Mouse (Mus musculus) ES-CJ7 (cell line): ENCODE measurements around the gene Yipf4.

Experiments used
- DNase-seq: peaks from one replicate; pipeline ENCODE4 v3.0.0; 2011; ENCODE audit warnings: low read depth, low spot score

Gene Yipf4

DNA sequence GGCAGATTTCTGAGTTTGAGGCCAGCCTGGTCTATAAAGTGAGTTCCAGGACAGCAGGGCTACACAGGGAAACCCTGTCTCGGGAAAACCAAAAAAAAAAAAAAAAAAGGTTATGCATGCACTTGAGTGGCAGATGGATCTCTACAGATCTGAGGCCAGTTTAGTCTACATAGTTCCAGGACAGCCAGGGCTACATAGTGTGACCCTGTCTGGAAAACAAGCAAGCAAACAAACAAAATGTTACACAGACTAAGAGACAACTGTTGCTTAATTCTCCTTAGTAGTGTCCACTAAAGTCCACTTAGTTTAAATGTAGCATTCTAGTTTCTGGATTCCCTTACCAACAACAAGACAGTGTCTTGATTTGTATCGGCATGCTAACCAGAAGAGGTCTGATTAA lies 36.8 kb downstream of the Yipf4 start:
- no peak for DNase-seq

DNA sequence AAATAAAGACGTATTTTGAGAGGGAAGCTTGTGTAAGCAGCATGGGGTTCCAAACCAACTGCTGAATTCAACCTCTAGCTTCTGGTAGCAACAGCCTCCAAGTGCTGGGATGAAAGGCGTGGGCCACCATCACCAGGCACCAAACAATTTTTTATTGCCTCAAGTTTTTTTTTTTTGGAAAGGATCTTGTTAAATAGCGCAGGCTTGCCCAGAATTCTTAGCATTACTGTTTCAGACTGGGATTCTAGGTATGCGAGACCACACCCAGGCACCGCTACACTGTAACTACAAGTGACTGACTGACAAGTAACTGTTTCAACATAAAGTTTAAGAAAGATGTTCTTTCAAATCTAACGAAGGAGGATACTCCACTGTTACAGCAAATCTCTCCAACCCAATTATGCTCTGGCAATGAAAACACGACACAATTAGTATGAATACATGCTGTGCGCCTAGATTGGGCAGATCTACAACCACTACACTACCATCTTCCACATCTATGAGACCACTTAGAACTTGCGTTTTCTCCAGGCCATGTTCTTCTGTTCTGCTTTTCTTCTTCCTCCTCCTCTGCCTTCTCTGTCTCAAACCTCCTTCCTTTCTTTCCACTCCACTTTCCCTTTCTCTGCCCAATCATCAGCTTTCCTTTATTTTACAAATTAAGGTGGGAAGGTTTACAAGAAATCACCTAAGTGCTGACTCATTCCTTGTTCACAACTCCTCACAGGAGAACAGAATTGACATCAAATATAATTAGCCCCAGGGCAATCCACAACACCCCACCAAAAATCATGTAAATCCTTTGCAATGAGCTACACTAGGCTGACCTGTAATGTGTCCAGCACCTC lies 37.7 kb downstream of the Yipf4 start:
- peak; percentile 73 for DNase-seq

DNA sequence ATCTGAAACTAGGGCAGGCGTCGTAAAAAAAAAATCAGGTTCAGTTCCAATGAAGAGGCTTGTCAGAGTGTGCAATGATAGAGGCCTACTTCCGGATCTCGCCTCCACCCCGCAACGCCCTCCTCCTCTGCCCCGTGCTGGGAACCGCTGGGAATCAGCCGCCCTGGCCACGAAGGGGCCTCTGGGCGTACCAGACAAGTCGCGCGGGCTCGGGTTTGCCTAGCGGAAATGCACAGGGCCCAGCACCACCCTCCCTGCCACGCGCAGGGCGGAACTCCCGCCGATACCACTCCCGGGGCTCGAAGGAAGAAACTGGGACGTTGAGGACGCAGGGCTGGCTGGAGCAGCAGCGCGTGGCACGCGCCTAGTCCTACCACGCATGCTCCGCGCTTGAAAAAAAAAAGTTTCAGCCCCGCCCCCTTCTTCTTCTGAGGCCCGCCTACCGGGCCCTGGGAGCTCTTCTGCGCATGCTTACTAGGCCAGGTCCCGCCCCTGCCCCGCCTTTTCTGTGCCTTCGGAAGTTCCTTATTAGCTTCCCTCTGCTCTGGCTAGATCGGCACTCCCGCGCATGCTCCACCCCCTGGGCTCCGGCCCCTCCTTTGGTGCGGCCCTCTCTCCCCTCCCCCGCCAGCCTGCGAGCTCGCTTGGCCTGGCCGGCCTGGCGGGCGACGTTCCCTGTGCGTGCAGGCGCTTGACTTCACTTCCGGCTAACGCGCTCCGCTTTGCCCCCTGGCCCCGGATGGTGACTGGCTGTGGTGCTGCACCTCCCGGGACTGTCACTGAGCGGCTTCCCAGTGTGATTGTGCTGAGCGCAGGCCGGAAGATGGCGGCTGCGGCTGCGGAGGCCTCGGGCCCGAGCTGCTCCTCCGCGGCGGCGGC lies 38.7 kb downstream of the Yipf4 start, which contains the start of gene Birc6:
TSS of gene Birc6 (plus strand) at position 567 of the 879 bp plus-strand sequence.
- peak; percentile 98 for DNase-seq

DNA sequence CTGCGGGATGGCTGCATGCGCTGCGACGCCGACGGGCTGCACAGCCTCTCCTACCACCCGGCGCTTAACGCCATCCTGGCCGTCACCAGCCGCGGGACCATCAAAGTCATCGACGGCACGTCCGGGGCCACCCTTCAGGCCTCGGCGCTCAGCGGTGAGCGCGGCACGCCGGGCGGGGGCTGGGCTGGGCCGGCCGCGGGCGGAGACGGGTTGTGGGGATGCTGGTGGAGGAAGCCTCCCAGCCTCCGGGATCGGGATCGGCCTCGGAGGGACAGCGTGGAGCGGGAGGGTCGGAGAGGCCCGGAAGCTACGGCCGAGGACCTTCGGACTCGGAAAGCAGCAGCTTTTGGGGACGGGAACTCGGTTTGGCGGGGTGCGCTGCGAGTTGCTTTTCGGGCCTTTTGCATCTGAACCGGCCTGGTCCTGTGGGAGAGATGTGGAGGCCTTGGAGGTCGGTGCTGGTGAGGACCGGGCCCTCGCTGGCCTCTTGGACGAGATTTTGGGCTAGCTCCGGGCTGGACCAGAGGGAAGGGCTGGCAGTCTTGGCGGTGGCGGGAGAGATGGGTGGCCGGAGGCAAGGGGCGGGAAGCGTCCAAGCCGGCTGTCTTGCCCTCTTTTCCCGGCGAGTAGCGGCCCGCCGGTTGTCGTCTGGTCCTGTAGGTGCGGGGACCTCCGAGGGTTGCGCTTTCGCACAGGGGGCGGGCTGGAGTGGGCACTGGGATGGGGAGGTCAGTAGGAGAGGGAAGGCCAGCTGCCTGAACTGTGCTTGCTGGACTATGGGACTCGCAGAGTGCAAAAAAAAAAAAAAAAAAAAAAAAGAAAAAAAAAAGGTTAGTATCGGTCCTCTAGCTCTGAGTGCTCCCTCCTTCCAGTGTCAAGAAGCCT lies 39.6 kb downstream of the Yipf4 start:
- DNase-seq = no peak

DNA sequence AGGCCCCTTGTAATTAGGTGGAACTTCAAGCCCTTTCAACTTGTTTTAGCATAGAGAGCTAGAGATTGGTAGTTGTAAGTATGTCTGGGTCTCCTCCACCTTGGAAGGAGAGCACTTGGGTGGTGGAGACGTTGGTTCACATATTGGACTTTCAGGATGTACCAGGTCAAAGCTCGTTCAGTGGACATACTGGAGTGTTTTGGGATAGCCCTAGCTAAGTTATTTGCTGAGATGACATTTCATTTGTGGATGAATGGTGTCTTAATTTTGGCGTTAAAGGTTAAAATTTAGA lies 40.2 kb downstream of the Yipf4 start:
- DNase-seq = no peak

DNA sequence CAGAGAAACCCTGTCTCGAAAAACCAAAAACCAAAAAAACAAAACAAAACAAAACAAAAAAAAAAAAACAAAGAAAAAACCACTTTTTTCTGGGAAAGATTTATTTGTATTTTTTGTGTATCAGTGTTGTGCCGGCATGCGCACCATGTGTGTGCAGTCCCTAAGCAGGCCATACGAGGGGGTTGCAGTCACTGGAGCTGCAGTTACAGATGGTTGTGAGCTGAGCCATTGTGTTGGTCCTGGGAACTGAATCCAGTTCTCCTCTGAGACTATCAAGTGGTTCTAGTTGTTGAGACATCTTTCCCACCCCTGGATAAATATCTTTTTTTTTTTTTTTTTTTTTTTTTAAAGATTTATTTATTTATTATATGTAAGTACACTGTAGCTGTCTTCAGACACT lies 45.7 kb downstream of the Yipf4 start:
- DNase-seq = peak; percentile 55

DNA sequence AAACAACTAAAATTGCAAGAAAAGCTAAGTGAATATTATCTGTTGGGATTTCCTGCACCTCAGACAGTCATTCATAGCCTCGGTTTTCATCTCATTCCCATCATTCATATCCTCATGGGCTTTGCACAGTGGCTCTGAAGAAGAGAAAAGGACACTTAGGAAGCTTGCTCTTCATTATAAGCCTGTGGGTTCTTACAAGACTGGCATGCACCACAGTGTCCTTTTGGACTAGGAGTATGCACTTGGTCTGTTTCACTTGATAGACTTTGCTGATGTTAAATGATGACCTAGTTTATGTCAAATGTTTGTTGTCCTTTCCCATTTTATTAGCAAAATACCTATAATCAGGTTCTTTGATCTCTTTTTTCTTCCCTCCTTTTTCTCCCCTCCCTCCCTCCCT lies 48.2 kb downstream of the Yipf4 start:
- DNase-seq = no peak

DNA sequence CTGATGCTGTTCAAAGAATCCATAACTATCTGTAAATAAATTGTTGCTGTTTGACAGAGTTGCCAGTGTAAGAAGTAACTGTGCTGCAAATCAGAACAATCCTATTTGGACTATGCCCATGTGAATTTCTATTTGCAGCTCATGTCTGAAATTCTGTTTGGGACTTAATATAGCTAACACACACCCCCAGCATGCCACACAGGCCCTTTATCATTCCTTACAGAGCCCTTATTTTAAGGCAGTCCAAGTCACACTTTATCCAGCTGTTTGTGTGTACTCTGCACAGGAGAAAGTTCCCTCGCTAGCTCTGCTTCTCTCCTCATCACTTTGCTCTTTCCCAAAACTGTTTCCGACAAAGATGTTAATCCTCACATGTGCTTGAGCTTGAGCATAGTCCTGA lies 54.3 kb downstream of the Yipf4 start:
- no peak for DNase-seq
